Mouse (Mus musculus) MEL (cell line): ENCODE data around the gene Iqschfp.

Experiments
- CTCF ChIP-seq, 3 experiments: IDR thresholded peaks in 2 of 3; conservative IDR thresholded peaks in 1 of 3; 2 replicates each; pipeline ENCODE4 v1.5.1; 2011 to 2012; ENCODE audit warnings: low read length in 3 of 3, low read depth in 2 of 3, mild to moderate bottlenecking in 2 of 3, improper control_type of control experiment in 1 of 3, inconsistent platforms in 1 of 3, mixed read lengths in 1 of 3, moderate library complexity in 1 of 3; ENCODE audit not compliant: control insufficient read depth in 1 of 3, insufficient read depth in 1 of 3, poor library complexity in 1 of 3, severe bottlenecking in 1 of 3
- KAT2A ChIP-seq: conservative IDR thresholded peaks from 2 replicates; pipeline ENCODE4 v1.6.1; 2012; ENCODE audit warnings: low read depth, low read length, improper control_type of control experiment, inconsistent platforms
- MAZ ChIP-seq: IDR thresholded peaks from 2 replicates; pipeline ENCODE4 v1.6.1; 2012; ENCODE audit warnings: low read depth, mild to moderate bottlenecking, inconsistent platforms, low read length, improper control_type of control experiment
- MXI1 ChIP-seq: IDR thresholded peaks from 2 replicates; pipeline ENCODE4 v1.6.1; 2011; ENCODE audit warnings: mild to moderate bottlenecking, low read depth, low read length, improper control_type of control experiment
- POLR2A ChIP-seq, 2 experiments: IDR thresholded peaks; 2 replicates each; pipeline ENCODE4 v1.6.1; 2011 to 2012; ENCODE audit warnings: low read length in 2 of 2, mild to moderate bottlenecking in 2 of 2, control low read depth in 1 of 2, improper control_type of control experiment in 1 of 2, low read depth in 1 of 2, moderate library complexity in 1 of 2; ENCODE audit not compliant: control insufficient read depth in 1 of 2, insufficient read depth in 1 of 2, poor library complexity in 1 of 2
- POLR2AphosphoS5 ChIP-seq: IDR thresholded peaks from 2 replicates; pipeline ENCODE4 v1.6.1; 2012; ENCODE audit warnings: low read depth, borderline replicate concordance, mild to moderate bottlenecking, inconsistent platforms, low read length, moderate library complexity, mixed read lengths
- SIN3A ChIP-seq: IDR thresholded peaks from 2 replicates; pipeline ENCODE4 v1.6.1; 2012; ENCODE audit warnings: low read length, improper control_type of control experiment, inconsistent platforms

GRCm38 (mm10) chr3:68385544-68385943, 493.5 kb downstream of the Iqschfp start:
- TF ChIP-seq CTCF (IDR thresholded peaks at IDR 0.05 in 2 of 3, conservative IDR thresholded peaks at IDR 0.05 in 1 of 3; ENCODE audit: control insufficient read depth in 1 of 3, insufficient read depth in 1 of 3, low read depth in 2 of 3, low read length in 3 of 3, poor library complexity in 1 of 3, severe bottlenecking in 1 of 3), result no peak
- TF ChIP-seq POLR2A (IDR thresholded peaks at IDR 0.05; ENCODE audit: control insufficient read depth in 1 of 2, insufficient read depth in 1 of 2, low read depth in 1 of 2, low read length in 2 of 2, poor library complexity in 1 of 2), result no peak
- TF ChIP-seq POLR2AphosphoS5, result no peak
- TF ChIP-seq KAT2A, result no peak
- no peak for TF ChIP-seq MAZ
- no peak for TF ChIP-seq MXI1
- TF ChIP-seq SIN3A, result no peak
